Mouse (Mus musculus) MEL (cell line): ENCODE measurements around the gene Grip1. TPM values are rescaled to one million over a fixed set of nuclear protein-coding genes. Genes with fewer than 3 reads are reported as not detected.

Experiments
- DNase-seq: peaks from one replicate; pipeline ENCODE4 v3.0.0; 2011; ENCODE audit warnings: low read depth, low spot score
- H3K27ac ChIP-seq: 2 replicates; pipeline ENCODE4 v1.5.1; 2012; ENCODE audit warnings: low read depth, mild to moderate bottlenecking, control low read depth, low read length, moderate library complexity; ENCODE audit not compliant: control insufficient read depth
- H3K27me3 ChIP-seq, 2 experiments: fragments of 150-350 bp in 1 of 2; sonication (generic) in 1 of 2; 2 replicates each; pipeline ENCODE4 v1.6.1; 2012; ENCODE audit warnings: low read length in 2 of 2, mild to moderate bottlenecking in 2 of 2, improper control_type of control experiment in 1 of 2, moderate library complexity in 1 of 2; ENCODE audit not compliant: insufficient read depth in 2 of 2, control insufficient read depth in 1 of 2
- H3K36me3 ChIP-seq, 2 experiments: 2 replicates each; pipeline ENCODE4 v1.6.1; 2012 to 2014; ENCODE audit warnings: low read length in 2 of 2, improper control_type of control experiment in 1 of 2, inconsistent platforms in 1 of 2, mild to moderate bottlenecking in 1 of 2; ENCODE audit not compliant: insufficient read depth in 2 of 2, control insufficient read depth in 1 of 2
- H3K4me1 ChIP-seq, 2 experiments: fragments of 150-350 bp in 1 of 2; sonication (generic) in 1 of 2; 2 replicates each; pipeline ENCODE4 v1.6.1; 2012; ENCODE audit warnings: low read length in 2 of 2, improper control_type of control experiment in 1 of 2, mild to moderate bottlenecking in 1 of 2; ENCODE audit not compliant: insufficient read depth in 2 of 2, control insufficient read depth in 1 of 2
- H3K4me3 ChIP-seq, 2 experiments: fragments of 150-350 bp in 1 of 2; sonication (generic) in 1 of 2; 2 replicates each; pipeline ENCODE4 v1.5.1; 2012; ENCODE audit warnings: low read depth in 2 of 2, low read length in 2 of 2, mild to moderate bottlenecking in 2 of 2, moderate library complexity in 2 of 2, control low read depth in 1 of 2, improper control_type of control experiment in 1 of 2; ENCODE audit not compliant: control insufficient read depth in 1 of 2, insufficient read depth in 1 of 2
- H3K79me2 ChIP-seq: 2 replicates; pipeline ENCODE4 v1.6.1; 2012; ENCODE audit warnings: mild to moderate bottlenecking, low read length, moderate library complexity; ENCODE audit not compliant: control insufficient read depth, poor library complexity, insufficient read depth
- H3K9ac ChIP-seq: 2 replicates; pipeline ENCODE4 v1.6.1; 2012; ENCODE audit warnings: low read depth, mild to moderate bottlenecking, control low read depth, low read length, moderate library complexity; ENCODE audit not compliant: control insufficient read depth, poor library complexity, severe bottlenecking
- H3K9me3 ChIP-seq: fragments of 150-350 bp; sonication (generic); replicated peaks from 2 replicates; pipeline ENCODE4 v1.6.1; 2012; ENCODE audit warnings: mild to moderate bottlenecking, low read length, improper control_type of control experiment, moderate library complexity; ENCODE audit not compliant: insufficient read depth
- CHD2 ChIP-seq: IDR thresholded peaks from 2 replicates; pipeline ENCODE4 v1.6.1; 2011; ENCODE audit warnings: low read length, improper control_type of control experiment
- CTCF ChIP-seq, 3 experiments: IDR thresholded peaks in 2 of 3; conservative IDR thresholded peaks in 1 of 3; 2 replicates each; pipeline ENCODE4 v1.5.1; 2011 to 2012; ENCODE audit warnings: low read length in 3 of 3, low read depth in 2 of 3, mild to moderate bottlenecking in 2 of 3, improper control_type of control experiment in 1 of 3, inconsistent platforms in 1 of 3, mixed read lengths in 1 of 3, moderate library complexity in 1 of 3; ENCODE audit not compliant: control insufficient read depth in 1 of 3, insufficient read depth in 1 of 3, poor library complexity in 1 of 3, severe bottlenecking in 1 of 3
- ELF1 ChIP-seq: IDR thresholded peaks from 2 replicates; pipeline ENCODE4 v1.6.1; 2014; ENCODE audit warnings: low read depth, mild to moderate bottlenecking, inconsistent platforms, low read length, improper control_type of control experiment, moderate library complexity
- ETS1 ChIP-seq: IDR thresholded peaks from 2 replicates; pipeline ENCODE4 v1.6.1; 2012; ENCODE audit warnings: low read depth, mild to moderate bottlenecking, inconsistent platforms, low read length, improper control_type of control experiment, moderate library complexity
- HCFC1 ChIP-seq: IDR thresholded peaks from 2 replicates; pipeline ENCODE4 v1.6.1; 2012; ENCODE audit warnings: low read depth, mild to moderate bottlenecking, inconsistent platforms, low read length, improper control_type of control experiment, moderate library complexity
- KAT2A ChIP-seq: conservative IDR thresholded peaks from 2 replicates; pipeline ENCODE4 v1.6.1; 2012; ENCODE audit warnings: low read depth, low read length, improper control_type of control experiment, inconsistent platforms
- MAFK ChIP-seq: IDR thresholded peaks from 2 replicates; pipeline ENCODE4 v1.6.1; 2011; ENCODE audit warnings: low read depth, mild to moderate bottlenecking, low read length, improper control_type of control experiment, borderline replicate concordance
- MEF2A ChIP-seq: IDR thresholded peaks from 2 replicates; pipeline ENCODE4 v1.6.1; 2014; ENCODE audit warnings: low read depth, mild to moderate bottlenecking, inconsistent platforms, low read length, improper control_type of control experiment; ENCODE audit not compliant: poor library complexity, insufficient replicate concordance, severe bottlenecking; ENCODE audit errors: extremely low read depth
- MYB ChIP-seq: IDR thresholded peaks from 2 replicates; pipeline ENCODE4 v1.6.1; 2011; ENCODE audit warnings: mild to moderate bottlenecking, low read depth, low read length, improper control_type of control experiment
- MYC ChIP-seq: IDR thresholded peaks from 2 replicates; pipeline ENCODE4 v1.6.1; 2011; ENCODE audit warnings: low read depth, mild to moderate bottlenecking, low read length, improper control_type of control experiment, moderate library complexity
- NELFE ChIP-seq: IDR thresholded peaks from 2 replicates; pipeline ENCODE4 v1.6.1; 2011; ENCODE audit warnings: low read depth, low read length, improper control_type of control experiment
- NRF1 ChIP-seq: IDR thresholded peaks from 2 replicates; pipeline ENCODE4 v1.6.1; 2014; ENCODE audit warnings: low read depth, mild to moderate bottlenecking, inconsistent platforms, low read length, improper control_type of control experiment, moderate library complexity; ENCODE audit not compliant: poor library complexity, insufficient read depth, severe bottlenecking
- POLR2A ChIP-seq, 2 experiments: IDR thresholded peaks; 2 replicates each; pipeline ENCODE4 v1.6.1; 2011 to 2012; ENCODE audit warnings: low read length in 2 of 2, mild to moderate bottlenecking in 2 of 2, control low read depth in 1 of 2, improper control_type of control experiment in 1 of 2, low read depth in 1 of 2, moderate library complexity in 1 of 2; ENCODE audit not compliant: control insufficient read depth in 1 of 2, insufficient read depth in 1 of 2, poor library complexity in 1 of 2
- POLR2AphosphoS2 ChIP-seq: IDR thresholded peaks from 2 replicates; pipeline ENCODE4 v1.6.1; 2011; ENCODE audit warnings: low read length, improper control_type of control experiment
- POLR2AphosphoS5 ChIP-seq: IDR thresholded peaks from 2 replicates; pipeline ENCODE4 v1.6.1; 2012; ENCODE audit warnings: low read depth, borderline replicate concordance, mild to moderate bottlenecking, inconsistent platforms, low read length, moderate library complexity, mixed read lengths
- RAD21 ChIP-seq: IDR thresholded peaks from 2 replicates; pipeline ENCODE4 v1.6.1; 2011; ENCODE audit warnings: mild to moderate bottlenecking, low read depth, low read length, improper control_type of control experiment
- RCOR1 ChIP-seq: IDR thresholded peaks from 2 replicates; pipeline ENCODE4 v1.6.1; 2012; ENCODE audit warnings: low read depth, mild to moderate bottlenecking, inconsistent platforms, low read length, improper control_type of control experiment
- SIN3A ChIP-seq: IDR thresholded peaks from 2 replicates; pipeline ENCODE4 v1.6.1; 2012; ENCODE audit warnings: low read length, improper control_type of control experiment, inconsistent platforms
- TBP ChIP-seq: IDR thresholded peaks from 2 replicates; pipeline ENCODE4 v1.8.0; 2011; ENCODE audit warnings: low read depth, low read length, improper control_type of control experiment
- USF1 ChIP-seq: IDR thresholded peaks from 2 replicates; pipeline ENCODE4 v1.6.1; 2014; ENCODE audit warnings: low read depth, mild to moderate bottlenecking, inconsistent platforms, low read length, improper control_type of control experiment, moderate library complexity
- ZC3H11A ChIP-seq: IDR thresholded peaks from 2 replicates; pipeline ENCODE4 v1.6.1; 2012; ENCODE audit warnings: low read depth, mild to moderate bottlenecking, inconsistent platforms, low read length, improper control_type of control experiment
- ZMIZ1 ChIP-seq: IDR thresholded peaks from 2 replicates; pipeline ENCODE4 v1.6.1; 2012; ENCODE audit warnings: low read depth, mild to moderate bottlenecking, inconsistent platforms, low read length, improper control_type of control experiment, moderate library complexity
- polyA plus RNA-seq, 2 experiments: library from polyadenylated mRNA; stranded (reverse) in 1 of 2; unstranded in 1 of 2; fragments of >175 nt in 1 of 2; fragments of >200 nt in 1 of 2; gene quantifications; 2 replicates each; pipeline versions ENCODE4 v1.2.1 to v1.2.4; 2012; ENCODE audit warnings: low replicate concordance in 2 of 2, low read depth in 1 of 2; ENCODE audit not compliant: insufficient read length in 2 of 2, insufficient read depth in 1 of 2, missing spikeins in 1 of 2
- total RNA-seq: library from RNA; depleted of rRNA; stranded (reverse); fragments of 300-350 nt; gene quantifications from 2 replicates; pipeline ENCODE4 v1.2.3, GENCODE M21; 2012

The Grip1 gene
- total and polyA plus RNA-seq, 3 experiments = 0.04 TPM; not detected in 2

DNA sequence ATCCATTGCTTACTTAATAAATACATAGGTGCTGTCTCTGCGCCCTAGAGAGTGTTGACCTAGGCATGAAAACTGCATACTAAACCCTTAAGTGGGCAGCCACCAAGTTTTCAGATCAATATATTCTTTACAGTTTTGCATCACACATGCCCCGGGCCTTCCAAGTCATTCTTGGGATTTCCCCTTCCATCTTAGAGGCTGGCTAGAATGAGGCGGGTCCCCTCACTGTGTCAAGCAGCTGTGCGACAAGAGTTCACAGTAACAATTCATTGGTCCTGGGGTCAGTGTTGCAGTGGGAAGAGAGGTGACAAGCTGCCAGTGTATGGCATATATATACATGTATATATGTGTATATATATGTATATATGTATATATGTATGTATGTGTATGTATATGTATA, 388.4 kb downstream of the Grip1 start:
- DNase-seq = no peak
- H3K27me3 ChIP-seq = no peaks in the 10 kb centered on the region
- TF ChIP-seq USF1 = no peak
- TF ChIP-seq POLR2A (IDR thresholded peaks at IDR 0.05; ENCODE audit: control insufficient read depth in 1 of 2, insufficient read depth in 1 of 2, low read depth in 1 of 2, low read length in 2 of 2, poor library complexity in 1 of 2) = no peak
- no peak for TF ChIP-seq ELF1
- no peak for TF ChIP-seq CTCF (IDR thresholded peaks at IDR 0.05 in 2 of 3, conservative IDR thresholded peaks at IDR 0.05 in 1 of 3; ENCODE audit: control insufficient read depth in 1 of 3, insufficient read depth in 1 of 3, low read depth in 2 of 3, low read length in 3 of 3, poor library complexity in 1 of 3, severe bottlenecking in 1 of 3)
- no peak for TF ChIP-seq MAFK
- no peak for TF ChIP-seq SIN3A
- TF ChIP-seq ETS1 = no peak
- no peak for TF ChIP-seq MYC
- no peak for TF ChIP-seq HCFC1
- no peak for TF ChIP-seq ZMIZ1
- no peak for TF ChIP-seq RAD21
- TF ChIP-seq MEF2A = no peak
- no peak for TF ChIP-seq ZC3H11A
- no peak for TF ChIP-seq NRF1
- no peak for TF ChIP-seq NELFE
- no peak for TF ChIP-seq POLR2AphosphoS2
- no peak for TF ChIP-seq KAT2A
- no peaks in the 10 kb centered on the region for H3K79me2 ChIP-seq
- H3K4me1 ChIP-seq = no peaks in the 10 kb centered on the region
- H3K4me3 ChIP-seq = no peak overlapping the region
- no peak overlapping the region for H3K9ac ChIP-seq
- no peak overlapping the region for H3K27ac ChIP-seq
- no peaks in the 10 kb centered on the region for H3K9me3 ChIP-seq
- no peaks in the 10 kb centered on the region for H3K36me3 ChIP-seq

DNA sequence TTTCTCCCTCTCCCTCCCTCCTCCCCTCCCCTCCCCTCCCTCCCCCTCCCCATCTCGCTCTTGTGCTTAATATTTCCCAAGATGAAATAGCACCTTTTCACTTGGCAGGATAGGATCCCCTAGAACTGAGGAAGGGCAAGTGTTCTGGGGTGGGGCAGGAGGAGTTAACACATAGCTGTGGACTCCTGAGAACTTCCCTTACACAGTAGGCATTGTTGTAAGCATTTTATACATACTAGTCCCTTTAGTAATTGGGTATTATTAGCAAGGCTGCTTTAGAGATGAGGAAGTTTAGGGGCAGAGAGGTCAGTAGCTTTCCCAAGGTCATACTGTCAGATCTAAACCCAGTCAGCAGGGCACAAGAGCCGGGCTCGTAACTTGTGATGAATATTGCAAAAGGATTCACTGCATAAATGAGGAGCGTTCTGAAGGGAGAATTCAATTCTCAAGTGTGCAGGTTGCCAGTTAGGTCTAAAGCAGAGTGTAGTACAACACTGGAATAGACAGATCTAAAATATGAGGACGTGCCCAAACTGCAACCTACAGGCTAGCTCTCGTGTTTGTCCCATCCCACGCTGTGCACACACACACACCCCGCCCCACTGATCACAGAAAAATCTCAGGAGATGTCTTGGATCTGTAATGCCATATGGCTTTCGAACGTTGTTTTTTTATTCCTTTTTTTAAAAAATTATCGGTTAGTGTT, 392.2 kb downstream of the Grip1 start:
- no peaks in the 10 kb centered on the region for H3K36me3 ChIP-seq
- DNase-seq = no peak
- TF ChIP-seq USF1 (no peak), RCOR1 (no peak), CHD2 (no peak), POLR2A (IDR thresholded peaks at IDR 0.05; ENCODE audit: control insufficient read depth in 1 of 2, insufficient read depth in 1 of 2, low read depth in 1 of 2, low read length in 2 of 2, poor library complexity in 1 of 2) (no peak), MYB (no peak), SIN3A (no peak), POLR2AphosphoS2 (no peak), ELF1 (no peak), TBP (no peak), ETS1 (no peak), NRF1 (no peak), MEF2A (no peak), KAT2A (no peak), POLR2AphosphoS5 (no peak)
- TF ChIP-seq, all 39 proteins: peak for 0
- H3K79me2 ChIP-seq = no peaks in the 10 kb centered on the region
- no peaks in the 10 kb centered on the region for H3K4me1 ChIP-seq
- H3K4me3 ChIP-seq = no peak overlapping the region
- no peak overlapping the region for H3K27ac ChIP-seq
- H3K9ac ChIP-seq = no peak overlapping the region
- no peaks in the 10 kb centered on the region for H3K9me3 ChIP-seq
- no peaks in the 10 kb centered on the region for H3K27me3 ChIP-seq
